Mouse (Mus musculus): ENCODE measurements around the gene Cradd. TPM values are rescaled to one million over a fixed set of nuclear protein-coding genes. Genes with fewer than 3 reads are reported as not detected.
A peak's percentile ranks its signal among the peaks of the same experiment; 100 is the strongest.

Cradd gene
- polyA plus RNA-seq, 1 experiment from 2014 or later = 10.4 TPM

GRCm38 (mm10) chr10:95313524-95313923 lies 10.4 kb downstream of the Cradd start:
- Histone ChIP-seq H3K4me2 (ENCODE audit: low read length) (no peak overlapping the region), H3K4me1 (replicated peaks; ENCODE audit: control insufficient read depth, insufficient read depth, low read length) (peaks cover 9% of the 10 kb centered on the region), H3K9ac (replicated peaks; ENCODE audit: low read depth, low read length) (no peak overlapping the region), H3K4me3 (replicated peaks; ENCODE audit: low read length) (no peak overlapping the region), H3K9me3 (ENCODE audit: control insufficient read depth, low read length) (no peaks in the 10 kb centered on the region), H3K27me3 (replicated peaks; ENCODE audit: control insufficient read depth, insufficient read depth, low read length) (no peaks in the 10 kb centered on the region), H3K27ac (ENCODE audit: low read length) (no peak overlapping the region), H3K36me3 (ENCODE audit: control insufficient read depth, insufficient read depth) (no peaks in the 10 kb centered on the region)
- ATAC-seq = no peak
- 83% methylated on average over 9 of the region's 9 CpGs for WGBS

GRCm38 (mm10) chr10:95310688-95311441 lies 13.1 kb downstream of the Cradd start:
- no peak overlapping the region for H3K9ac ChIP-seq (replicated peaks; ENCODE audit: low read depth, low read length)
- H3K27me3 ChIP-seq (replicated peaks; ENCODE audit: control insufficient read depth, insufficient read depth, low read length) = no peaks in the 10 kb centered on the region
- no peaks in the 10 kb centered on the region for H3K9me3 ChIP-seq (ENCODE audit: control insufficient read depth, low read length)
- H3K4me1 ChIP-seq (replicated peaks; ENCODE audit: control insufficient read depth, insufficient read depth, low read length) = peaks cover 16% of the 10 kb centered on the region
- H3K27ac ChIP-seq (ENCODE audit: low read length) = peak overlapping the region; percentile 54
- peak; percentile 86 for ATAC-seq
- no peak overlapping the region; the same call in 1 of the 2 replicates for H3K4me2 ChIP-seq (ENCODE audit: low read length)
- H3K4me3 ChIP-seq (replicated peaks; ENCODE audit: low read length) = no peak overlapping the region
- H3K36me3 ChIP-seq (ENCODE audit: control insufficient read depth, insufficient read depth) = no peaks in the 10 kb centered on the region
- 10% methylated on average over 21 of the region's 21 CpGs for WGBS

GRCm38 (mm10) chr10:95309412-95310322 lies 14.3 kb downstream of the Cradd start:
- Histone ChIP-seq H3K4me1 (replicated peaks; ENCODE audit: control insufficient read depth, insufficient read depth, low read length) (peaks cover 16% of the 10 kb centered on the region), H3K4me2 (ENCODE audit: low read length) (no peak overlapping the region), H3K27me3 (replicated peaks; ENCODE audit: control insufficient read depth, insufficient read depth, low read length) (no peaks in the 10 kb centered on the region), H3K36me3 (ENCODE audit: control insufficient read depth, insufficient read depth) (no peaks in the 10 kb centered on the region), H3K9ac (replicated peaks; ENCODE audit: low read depth, low read length) (no peak overlapping the region), H3K4me3 (replicated peaks; ENCODE audit: low read length) (no peak overlapping the region), H3K9me3 (ENCODE audit: control insufficient read depth, low read length) (no peaks in the 10 kb centered on the region), H3K27ac (ENCODE audit: low read length) (no peak overlapping the region)
- WGBS = 45% methylated on average over 13 of the region's 13 CpGs
- ATAC-seq = no peak

DNA sequence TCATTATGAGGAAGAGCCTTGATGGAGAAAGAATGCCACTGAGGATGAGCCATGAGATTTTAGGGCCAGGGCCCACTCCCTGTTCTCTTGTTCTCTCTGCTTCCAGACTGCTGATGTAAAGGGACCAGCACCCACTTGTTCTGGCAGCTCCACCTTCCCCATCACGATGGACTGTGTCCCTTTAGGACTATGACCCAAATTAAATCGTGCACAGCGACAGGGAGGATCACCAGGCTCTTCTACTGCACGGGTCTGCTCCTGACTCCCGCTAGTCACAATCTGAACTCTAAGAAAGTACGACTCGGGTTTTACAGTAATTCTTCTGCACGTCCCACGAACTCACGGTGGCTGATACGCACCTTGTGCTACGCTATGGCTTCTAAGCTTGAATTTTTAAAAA lies 14.9 kb downstream of the Cradd start:
- 78% methylated on average over 12 of the region's 12 CpGs for WGBS
- H3K27me3 ChIP-seq (replicated peaks; ENCODE audit: control insufficient read depth, insufficient read depth, low read length) = no peaks in the 10 kb centered on the region
- H3K4me1 ChIP-seq (replicated peaks; ENCODE audit: control insufficient read depth, insufficient read depth, low read length) = peaks cover 16% of the 10 kb centered on the region
- H3K9me3 ChIP-seq (ENCODE audit: control insufficient read depth, low read length) = no peaks in the 10 kb centered on the region
- no peak for ATAC-seq
- no peak overlapping the region for H3K4me3 ChIP-seq (replicated peaks; ENCODE audit: low read length)
- no peak overlapping the region for H3K9ac ChIP-seq (replicated peaks; ENCODE audit: low read depth, low read length)
- H3K4me2 ChIP-seq (ENCODE audit: low read length) = no peak overlapping the region
- no peak overlapping the region for H3K27ac ChIP-seq (ENCODE audit: low read length)
- no peaks in the 10 kb centered on the region for H3K36me3 ChIP-seq (ENCODE audit: control insufficient read depth, insufficient read depth)

GRCm38 (mm10) chr10:95307916-95308315 lies 16.0 kb downstream of the Cradd start:
- no peak for ATAC-seq
- Histone ChIP-seq H3K27me3 (replicated peaks; ENCODE audit: control insufficient read depth, insufficient read depth, low read length) (no peaks in the 10 kb centered on the region), H3K9ac (replicated peaks; ENCODE audit: low read depth, low read length) (no peak overlapping the region), H3K36me3 (ENCODE audit: control insufficient read depth, insufficient read depth) (no peaks in the 10 kb centered on the region), H3K4me3 (replicated peaks; ENCODE audit: low read length) (no peak overlapping the region), H3K4me2 (ENCODE audit: low read length) (no peak overlapping the region), H3K9me3 (ENCODE audit: control insufficient read depth, low read length) (no peaks in the 10 kb centered on the region), H3K4me1 (replicated peaks; ENCODE audit: control insufficient read depth, insufficient read depth, low read length) (peaks cover 16% of the 10 kb centered on the region), H3K27ac (ENCODE audit: low read length) (no peak overlapping the region)
- WGBS = 90% methylated on average over 5 of the region's 5 CpGs

DNA sequence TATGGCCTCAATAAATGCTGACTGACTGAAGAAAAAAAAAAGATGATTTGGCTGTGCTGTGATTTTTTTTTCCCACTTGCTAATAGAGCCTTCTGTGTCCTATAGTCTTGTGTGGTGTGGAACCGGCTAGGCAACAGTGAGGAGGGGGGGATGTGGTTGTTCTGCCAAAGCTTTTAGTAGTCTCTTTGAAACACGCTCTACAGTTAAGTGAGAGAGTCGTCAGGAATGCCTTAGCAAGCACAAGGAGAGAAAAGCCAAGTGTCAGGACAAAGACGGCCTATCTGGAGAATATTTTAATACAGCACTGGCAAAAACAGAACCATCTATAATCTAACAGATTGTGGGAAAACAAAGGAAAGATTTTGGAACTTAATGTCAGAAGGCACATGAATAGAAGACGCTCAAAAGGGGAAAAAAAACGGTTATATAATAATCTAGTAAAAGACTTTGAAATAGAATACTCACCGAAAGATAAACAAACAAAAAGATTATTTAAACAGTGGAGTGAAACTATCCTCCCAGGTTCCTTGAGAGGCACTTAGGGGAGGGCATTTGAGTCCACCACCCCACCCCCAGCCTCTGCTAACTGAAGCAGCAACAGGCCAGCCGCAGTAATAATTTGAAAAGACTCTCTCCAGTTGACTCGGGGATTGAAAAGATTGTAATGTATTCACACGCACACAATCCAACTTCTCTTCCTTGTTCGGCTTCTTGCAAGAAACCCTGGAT lies 16.9 kb downstream of the Cradd start:
- no peaks in the 10 kb centered on the region for H3K36me3 ChIP-seq (ENCODE audit: control insufficient read depth, insufficient read depth)
- peaks cover 16% of the 10 kb centered on the region for H3K4me1 ChIP-seq (replicated peaks; ENCODE audit: control insufficient read depth, insufficient read depth, low read length)
- H3K4me2 ChIP-seq (ENCODE audit: low read length) = no peak overlapping the region
- H3K4me3 ChIP-seq (replicated peaks; ENCODE audit: low read length) = no peak overlapping the region
- H3K9ac ChIP-seq (replicated peaks; ENCODE audit: low read depth, low read length) = no peak overlapping the region
- H3K27ac ChIP-seq (ENCODE audit: low read length) = no peak overlapping the region
- no peaks in the 10 kb centered on the region for H3K27me3 ChIP-seq (replicated peaks; ENCODE audit: control insufficient read depth, insufficient read depth, low read length)
- ATAC-seq = no peak
- WGBS = 31% methylated on average over 11 of the region's 11 CpGs
- no peaks in the 10 kb centered on the region for H3K9me3 ChIP-seq (ENCODE audit: control insufficient read depth, low read length)

DNA sequence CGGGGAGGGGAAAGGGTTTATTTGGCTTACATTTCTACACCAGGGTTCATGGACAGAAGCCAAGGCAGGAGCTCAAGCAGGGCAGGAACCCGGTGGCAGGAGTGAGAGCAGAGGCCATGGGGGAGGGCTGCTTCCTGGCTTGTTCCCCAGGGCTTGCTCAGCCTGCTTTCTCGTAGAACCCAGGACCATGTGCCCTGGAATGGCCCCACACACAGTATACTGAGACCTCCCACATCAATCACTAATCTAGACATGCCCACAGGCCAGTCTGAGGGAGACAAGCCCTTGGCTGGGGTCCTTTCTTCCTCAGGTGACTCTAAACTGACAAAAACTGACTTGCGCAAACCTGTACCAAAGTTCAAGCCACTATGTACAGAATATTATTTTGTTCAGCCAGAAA lies 19.7 kb downstream of the Cradd start:
- Histone ChIP-seq H3K4me1 (replicated peaks; ENCODE audit: control insufficient read depth, insufficient read depth, low read length) (0 out of 2 replicates have a peak, but pooled peaks cover 7% of the 10 kb centered on the region), H3K36me3 (ENCODE audit: control insufficient read depth, insufficient read depth) (no peaks in the 10 kb centered on the region), H3K9me3 (ENCODE audit: control insufficient read depth, low read length) (no peaks in the 10 kb centered on the region), H3K27me3 (replicated peaks; ENCODE audit: control insufficient read depth, insufficient read depth, low read length) (no peaks in the 10 kb centered on the region), H3K27ac (ENCODE audit: low read length) (no peak overlapping the region), H3K4me2 (ENCODE audit: low read length) (no peak overlapping the region), H3K9ac (replicated peaks; ENCODE audit: low read depth, low read length) (no peak overlapping the region), H3K4me3 (replicated peaks; ENCODE audit: low read length) (no peak overlapping the region)
- ATAC-seq = no peak
- 60% methylated on average over 4 of the region's 4 CpGs for WGBS

- no peak for ATAC-seq
- Histone ChIP-seq H3K4me1 (replicated peaks; ENCODE audit: control insufficient read depth, insufficient read depth, low read length) (0 out of 2 replicates have a peak, but pooled peaks cover 8% of the 10 kb centered on the region), H3K27me3 (replicated peaks; ENCODE audit: control insufficient read depth, insufficient read depth, low read length) (no peaks in the 10 kb centered on the region), H3K9me3 (ENCODE audit: control insufficient read depth, low read length) (no peaks in the 10 kb centered on the region), H3K36me3 (ENCODE audit: control insufficient read depth, insufficient read depth) (no peaks in the 10 kb centered on the region), H3K4me2 (ENCODE audit: low read length) (no peak overlapping the region), H3K4me3 (replicated peaks; ENCODE audit: low read length) (no peak overlapping the region), H3K27ac (ENCODE audit: low read length) (no peak overlapping the region), H3K9ac (replicated peaks; ENCODE audit: low read depth, low read length) (no peak overlapping the region)
- 51% methylated on average over 11 of the region's 12 CpGs for WGBS
Observed at GRCm38 (mm10) chr10:95302211-95303163, 21.4 kb downstream of the Cradd start.
